Mouse (Mus musculus) kidney, adult 8-10 months (tissue): ENCODE data around the gene Sbpl.

ENCODE experiments used
- DNase-seq, 2 experiments: peaks; one replicate each; pipeline ENCODE4 v3.0.0; 2022

Sbpl gene

GRCm38 (mm10) chr17:23955174-23955573 lies at the start of gene Sbpl:
TSS of gene Sbpl (minus strand) at chr17:23955274.
- DNase-seq, result no peak

GRCm38 (mm10) chr17:24004071-24004665 lies 49.1 kb upstream of the Sbpl start:
- no peak for DNase-seq

- DNase-seq, result no peak
Measured at GRCm38 (mm10) chr17:24000404-24000803, 45.3 kb upstream of the Sbpl start.

GRCm38 (mm10) chr17:23998383-23998782 lies 43.3 kb upstream of the Sbpl start:
- no peak for DNase-seq

- DNase-seq, result no peak
Measured at GRCm38 (mm10) chr17:23997901-23998300, 42.8 kb upstream of the Sbpl start, which contains the start of gene Prss22. TSS of gene Prss22 (minus strand) at chr17:23998100.

GRCm38 (mm10) chr17:23995421-23995820 lies 40.3 kb upstream of the Sbpl start:
- DNase-seq, result no peak

GRCm38 (mm10) chr17:23994667-23995066 lies 39.6 kb upstream of the Sbpl start:
- no peak for DNase-seq

GRCm38 (mm10) chr17:23993559-23994428 lies 38.7 kb upstream of the Sbpl start:
- peak; percentile 87 to 96 for DNase-seq

GRCm38 (mm10) chr17:23992789-23993553 lies 37.9 kb upstream of the Sbpl start:
- DNase-seq, result peak; percentile 73 to 74

GRCm38 (mm10) chr17:23989802-23990201 lies 34.7 kb upstream of the Sbpl start:
- no peak for DNase-seq

GRCm38 (mm10) chr17:23984989-23985388 lies 29.9 kb upstream of the Sbpl start:
- DNase-seq, result no peak

- DNase-seq, result no peak
Measured at GRCm38 (mm10) chr17:23982912-23983311, 27.8 kb upstream of the Sbpl start.

GRCm38 (mm10) chr17:23980297-23980909 lies 25.3 kb upstream of the Sbpl start, which contains the start of gene Prss30:
TSS of gene Prss30 (minus strand) at chr17:23980566.
- DNase-seq, result no peak

- DNase-seq, result no peak
Measured at GRCm38 (mm10) chr17:23979471-23979870, 24.4 kb upstream of the Sbpl start.

- peak; percentile 36 to 38 for DNase-seq
Measured at GRCm38 (mm10) chr17:23976665-23977064, 21.6 kb upstream of the Sbpl start.

GRCm38 (mm10) chr17:23971315-23971714 lies 16.2 kb upstream of the Sbpl start:
- DNase-seq, result no peak

GRCm38 (mm10) chr17:23969231-23969630 lies 14.2 kb upstream of the Sbpl start:
- peak; percentile 57 to 90 for DNase-seq

- peak; percentile 28 to 31 for DNase-seq
Measured at GRCm38 (mm10) chr17:23968780-23969179, 13.7 kb upstream of the Sbpl start.

- DNase-seq, result peak; percentile 40 to 60
Measured at GRCm38 (mm10) chr17:23966658-23967401, 11.8 kb upstream of the Sbpl start.

- no peak for DNase-seq
Measured at GRCm38 (mm10) chr17:23965805-23966425, 10.8 kb upstream of the Sbpl start.

- no peak for DNase-seq
Measured at GRCm38 (mm10) chr17:23961573-23962122, 6.6 kb upstream of the Sbpl start.
